Mouse (Mus musculus) olfactory bulb, adult 2 months (tissue): ENCODE measurements around the gene Abcf2. TPM values are rescaled to one million over a fixed set of nuclear protein-coding genes. Genes with fewer than 3 reads are reported as not detected.
A peak's percentile ranks its signal among the peaks of the same experiment; 100 is the strongest.

Experiments
- H3K27ac ChIP-seq: fragments of 200-500 bp; 2 replicates; pipeline ENCODE4 v1.5.1; 2012; ENCODE audit warnings: low read depth, low read length; ENCODE audit not compliant: insufficient read depth
- H3K4me1 ChIP-seq: fragments of 200-500 bp; 2 replicates; pipeline ENCODE4 v1.6.1; 2012; ENCODE audit warnings: low read length; ENCODE audit not compliant: control insufficient read depth, insufficient read depth
- H3K4me3 ChIP-seq: fragments of 200-500 bp; 2 replicates; pipeline ENCODE4 v1.5.1; 2012; ENCODE audit warnings: mild to moderate bottlenecking, low read depth, low read length, moderate library complexity; ENCODE audit not compliant: insufficient read depth
- CTCF ChIP-seq: fragments of 200-500 bp; IDR thresholded peaks from 2 replicates; pipeline ENCODE4 v1.5.1; 2012; ENCODE audit warnings: low read depth, mild to moderate bottlenecking, low read length, moderate library complexity; ENCODE audit not compliant: insufficient read depth
- POLR2A ChIP-seq: fragments of 200-500 bp; IDR thresholded peaks from 2 replicates; pipeline ENCODE4 v1.6.1; 2012; ENCODE audit warnings: mild to moderate bottlenecking, low read depth, low read length, moderate library complexity; ENCODE audit not compliant: insufficient read depth
- WGBS: fragments of 180-500 bp; shearing (Covaris S2); methylation state at CpG from one replicate; pipeline ENCODE4 v1.1.7; 2018; 5-methylcytosine and 5-hydroxymethylcytosine counted together
- polyA plus RNA-seq: library from polyadenylated mRNA; stranded (reverse); fragments of >200 nt; gene quantifications from 2 replicates; pipeline ENCODE4 v1.2.4, GENCODE M21; 2012; ENCODE audit warnings: low replicate concordance; ENCODE audit not compliant: missing spikeins, insufficient read depth, insufficient read length

Gene Abcf2
- polyA plus RNA-seq, 1 experiment: not detected

- no peak overlapping the region for H3K4me3 ChIP-seq
- WGBS: 64% methylated on average over 24 of the region's 24 CpGs
- H3K27ac ChIP-seq: no peak overlapping the region
- H3K4me1 ChIP-seq: peaks cover 65% of the 10 kb centered on the region
- no peak for TF ChIP-seq POLR2A
- no peak for TF ChIP-seq CTCF
Observed at GRCm38 (mm10) chr5:24591796-24592470, 14.7 kb upstream of the Abcf2 start.

GRCm38 (mm10) chr5:24591268-24591721 lies 14.0 kb upstream of the Abcf2 start:
- WGBS: 40% methylated on average over 23 of the region's 23 CpGs
- no peak overlapping the region for H3K27ac ChIP-seq

DNA sequence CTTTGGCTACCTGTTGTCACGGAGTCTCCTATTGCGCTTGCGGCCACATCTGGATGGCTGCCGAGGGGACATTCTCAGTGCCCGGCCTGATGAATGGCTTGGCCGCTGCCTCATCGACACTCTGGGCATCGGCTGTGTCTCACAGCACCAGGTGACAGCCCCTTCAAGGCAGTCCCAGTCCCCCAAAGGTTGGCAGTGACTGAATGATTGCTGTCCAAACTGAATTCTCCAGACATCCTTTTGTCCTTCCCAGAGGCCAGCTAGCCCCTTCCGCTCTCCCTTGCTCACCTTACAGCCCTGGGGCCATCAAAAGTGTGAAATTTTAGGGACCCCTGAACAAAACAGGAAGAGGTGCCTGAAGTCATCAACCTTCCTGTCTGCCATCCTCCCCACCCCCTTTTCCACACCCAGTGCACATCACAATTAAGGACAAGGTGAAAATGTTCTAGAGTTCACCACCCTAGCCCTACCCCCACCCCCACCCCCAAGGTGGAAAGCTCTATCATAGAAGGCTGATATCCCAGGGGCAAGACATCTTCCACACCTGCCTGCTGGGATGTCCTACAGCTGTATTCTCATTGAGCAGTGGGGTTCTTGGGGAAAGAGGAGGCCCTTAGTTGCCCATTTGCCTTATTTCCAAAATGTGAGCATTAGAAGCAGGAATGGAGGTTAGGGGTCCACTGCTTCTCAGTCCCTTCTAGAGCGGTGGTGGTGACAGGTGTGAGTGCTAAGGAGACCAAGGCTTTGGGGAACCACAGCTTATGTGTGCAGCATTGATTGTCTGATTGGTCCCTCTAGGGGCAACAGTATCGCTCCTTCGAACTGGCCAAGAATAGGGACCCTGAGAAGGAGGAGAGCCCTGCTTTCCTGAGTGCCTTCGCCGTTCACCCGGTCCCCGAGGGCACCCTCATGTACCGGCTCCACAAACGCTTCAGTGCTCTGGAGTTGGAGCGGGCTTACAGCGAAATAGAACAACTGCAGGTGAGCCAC lies 12.5 kb upstream of the Abcf2 start:
- Histone ChIP-seq H3K4me3 (no peak overlapping the region), H3K4me1 (peaks cover 44% of the 10 kb centered on the region), H3K27ac (no peak overlapping the region)
- 84% methylated on average over 20 of the region's 20 CpGs for WGBS
- TF ChIP-seq CTCF (no peak), POLR2A (no peak)

More at GRCm38 (mm10) chr5:24591268-24591721, 14.0 kb upstream of the Abcf2 start:
- no peak for TF ChIP-seq CTCF
- TF ChIP-seq POLR2A: no peak
- H3K4me1 ChIP-seq: peaks cover 58% of the 10 kb centered on the region
- no peak overlapping the region for H3K4me3 ChIP-seq

- H3K4me1 ChIP-seq: peaks cover 35% of the 10 kb centered on the region
- 7% methylated on average over 4 of the region's 4 CpGs for WGBS
- peak overlapping the region; percentile 88 for H3K4me3 ChIP-seq
- TF ChIP-seq POLR2A (no peak), CTCF (no peak)
- peak overlapping the region; percentile 90 for H3K27ac ChIP-seq
Observed at GRCm38 (mm10) chr5:24587200-24587577, 9.9 kb upstream of the Abcf2 start.

DNA sequence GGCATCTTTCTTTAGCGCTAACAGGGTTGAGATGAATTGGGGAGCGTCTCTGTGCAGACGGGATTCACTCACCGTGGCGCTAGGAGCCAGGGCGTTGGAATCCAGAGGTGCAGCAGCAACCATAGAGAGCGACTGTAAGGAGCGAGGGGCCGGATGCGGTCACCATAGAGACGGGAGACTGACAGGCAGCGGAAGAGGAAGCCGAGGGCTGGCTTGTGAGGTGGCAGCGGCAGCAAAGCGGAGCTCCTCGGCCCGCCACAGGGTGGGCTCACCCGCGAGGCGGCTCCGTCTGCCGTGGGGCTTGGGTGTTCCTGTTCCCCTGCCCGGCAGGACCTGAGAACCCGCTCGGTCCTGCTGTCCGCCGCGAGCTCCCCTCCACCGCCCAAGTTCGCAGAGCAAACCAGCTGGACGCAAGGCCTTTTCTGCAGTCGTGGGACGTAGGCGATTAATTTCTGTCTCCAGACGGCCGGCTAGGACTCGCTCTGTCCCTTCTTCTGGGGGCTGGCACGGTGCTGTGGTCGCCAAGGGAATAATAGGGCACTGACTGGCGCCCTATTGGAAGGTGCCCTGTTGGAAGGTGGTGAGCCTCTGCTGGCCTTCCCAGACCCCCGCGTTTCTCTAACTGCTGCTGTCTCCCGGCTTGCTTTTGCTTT lies 9.4 kb upstream of the Abcf2 start, which contains the start of gene Chpf2:
Gene Chpf2, plus strand, starts transcription at position 195 of the 653 bp plus-strand sequence.
- Histone ChIP-seq H3K27ac (peak within 1 kb of the TSS; percentile 90), H3K4me3 (peak within 1 kb of the TSS; percentile 88), H3K4me1 (peaks cover 30% of the 10 kb centered on the region)
- TF ChIP-seq POLR2A (peak; percentile 49; the same call in 1 of the 2 replicates), CTCF (0 out of 2 replicates have a peak, but pooled peaks have one; percentile 4)
- WGBS: under 1% methylated on average over 43 of the region's 43 CpGs

- H3K4me1 ChIP-seq: peaks cover 24% of the 10 kb centered on the region
- H3K27ac ChIP-seq: no peak overlapping the region
- TF ChIP-seq POLR2A (no peak), CTCF (no peak)
- peak overlapping the region; percentile 88 for H3K4me3 ChIP-seq
- WGBS: 5% methylated on average over 8 of the region's 8 CpGs
Observed at GRCm38 (mm10) chr5:24586106-24586505, 8.8 kb upstream of the Abcf2 start.

- Histone ChIP-seq H3K4me1 (peaks cover 3% of the 10 kb centered on the region), H3K27ac (no peak overlapping the region), H3K4me3 (no peak overlapping the region)
- 65% methylated on average over 6 of the region's 6 CpGs for WGBS
- no peak for TF ChIP-seq CTCF
- TF ChIP-seq POLR2A: no peak
Observed at GRCm38 (mm10) chr5:24578109-24578963, 1.1 kb upstream of the Abcf2 start.

GRCm38 (mm10) chr5:24576801-24577182 lies 475 bp downstream of the Abcf2 start:
- no peak for TF ChIP-seq CTCF
- under 1% methylated on average over 32 of the region's 32 CpGs for WGBS
- Histone ChIP-seq H3K27ac (no peak overlapping the region; the same call in 1 of the 2 replicates), H3K4me1 (peaks cover 3% of the 10 kb centered on the region), H3K4me3 (peak overlapping the region; percentile 87)
